Mouse (Mus musculus) 3T3-L1 (cell line): ENCODE data around the gene Uspl1.

Experiments used
- DNase-seq: peaks from one replicate; pipeline ENCODE4 v3.0.0-alpha.2; 2015; ENCODE audit warnings: low read depth, low spot score

Gene Uspl1

DNA sequence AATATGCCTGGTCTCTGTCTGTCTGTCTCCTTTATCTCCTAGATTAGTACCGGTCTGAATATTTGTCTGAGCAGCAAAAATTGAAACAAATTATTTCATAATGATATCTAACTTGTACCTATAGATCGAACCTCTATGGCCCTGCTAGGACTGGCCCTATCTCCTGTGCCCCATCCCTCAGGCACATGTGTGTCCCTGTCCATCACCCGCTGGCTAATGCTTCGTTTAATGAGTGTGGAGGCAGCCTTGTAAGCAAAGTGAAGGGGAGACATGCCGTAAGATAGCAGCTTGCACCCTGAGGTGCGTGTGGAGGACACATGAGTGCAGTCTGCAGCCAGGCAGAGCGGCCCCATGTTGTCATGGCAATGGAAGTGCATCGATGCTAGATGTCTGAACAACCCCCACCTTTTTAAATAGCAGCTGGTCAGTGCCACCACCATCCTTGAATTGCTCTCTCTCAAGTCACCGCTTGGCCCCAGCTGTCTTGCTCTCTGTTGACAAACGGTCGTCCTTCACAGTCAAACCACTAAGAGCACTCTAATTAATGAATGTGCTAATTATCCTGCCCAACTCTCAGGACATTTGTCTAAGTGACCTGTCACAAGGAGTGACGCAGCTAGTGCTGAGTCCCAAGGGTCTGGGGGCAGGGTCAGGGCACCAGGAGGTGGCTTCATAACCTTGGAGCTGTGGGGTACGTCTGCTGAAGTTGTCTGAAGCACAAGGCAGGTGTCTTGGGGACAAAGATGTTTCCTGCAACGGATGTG lies 73.5 kb downstream of the Uspl1 start:
- no peak for DNase-seq

DNA sequence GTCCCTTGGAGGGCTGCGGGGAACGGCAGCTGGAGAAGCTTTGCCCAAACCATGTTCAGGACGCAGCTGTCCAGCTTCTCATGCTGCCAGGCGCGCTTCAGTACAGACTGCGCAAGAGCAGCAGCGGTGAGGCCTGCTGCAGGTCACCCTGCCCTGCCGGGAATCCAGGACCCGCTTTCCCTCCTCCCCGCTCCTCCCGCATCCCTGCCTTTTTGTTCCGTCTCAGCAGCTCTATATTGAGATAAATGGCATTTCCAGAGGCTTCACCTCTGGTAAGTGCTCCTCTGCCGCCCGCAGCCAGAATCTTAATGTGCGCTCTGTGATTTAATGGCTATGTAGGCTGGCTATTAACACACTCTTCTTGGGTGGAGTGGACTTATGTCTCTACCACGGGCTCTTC lies 74.9 kb downstream of the Uspl1 start:
- DNase-seq = no peak

GRCm38 (mm10) chr5:149261449-149261848 lies 77.3 kb downstream of the Uspl1 start:
- no peak for DNase-seq

DNA sequence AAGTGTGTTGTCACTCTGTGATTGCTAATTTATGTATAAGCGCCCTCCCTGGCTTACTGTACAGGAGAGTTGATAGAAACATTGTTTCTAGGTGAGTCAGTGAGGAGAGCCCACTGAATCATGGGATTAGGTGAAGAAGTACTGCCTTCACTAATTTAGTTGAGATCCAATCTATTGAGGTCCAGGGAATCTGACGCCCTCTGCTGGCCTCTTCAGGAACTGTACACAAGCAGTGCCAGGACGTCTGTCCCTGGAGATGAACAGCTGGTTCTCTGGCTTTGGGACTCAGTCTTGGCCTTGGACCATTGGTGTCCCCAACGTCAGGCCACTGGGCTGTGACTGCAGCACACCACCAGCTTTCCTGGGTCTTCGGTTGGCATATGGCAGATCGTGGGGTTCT lies 77.7 kb downstream of the Uspl1 start:
- peak; percentile 56 for DNase-seq

DNA sequence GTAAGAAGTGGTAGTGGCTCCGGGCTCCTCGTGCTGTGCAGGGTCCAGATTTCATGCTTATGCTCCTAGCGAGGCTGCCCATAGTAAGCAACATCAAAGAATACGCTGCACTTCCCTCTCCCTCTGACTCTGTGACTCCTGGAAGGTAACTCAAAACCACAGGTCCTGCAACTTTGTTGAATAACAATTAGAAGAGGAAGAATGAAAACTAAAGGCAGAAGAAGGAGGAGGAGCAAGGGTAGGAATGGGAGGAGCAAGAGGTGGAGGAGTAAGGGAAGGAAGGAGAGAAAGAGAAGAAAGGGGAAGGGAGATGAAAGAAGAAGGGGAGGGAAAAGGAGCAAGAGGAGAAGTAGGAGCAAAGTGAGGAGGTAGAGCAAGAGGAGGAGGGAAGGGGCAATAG lies 80.3 kb downstream of the Uspl1 start, which contains the start of gene Alox5ap:
TSS of gene Alox5ap (plus strand) at position 363 of the 400 bp plus-strand sequence.
- DNase-seq = no peak

- no peak for DNase-seq
These were observed 80.7 kb downstream of the Uspl1 start for GRCm38 (mm10) chr5:149264878-149265279.
